Mouse (Mus musculus) erythroblast, adult 5-6 weeks (primary cell): ENCODE results near the gene Mrpl35. TPM values are rescaled to one million over a fixed set of nuclear protein-coding genes. Genes with fewer than 3 reads are reported as not detected.
"Not testable (repeated sequence)": the region's sequence is repeated elsewhere in the genome, so short reads cannot be mapped to it uniquely, and the experiment has no call there.

Experiments used
- ATAC-seq: replicated peaks from 2 replicates; pipeline ENCODE4 v1.8.0; 2016; ENCODE audit warnings: moderate number of reproducible peaks, mild to moderate bottlenecking, moderate TSS enrichment, inconsistent platforms; ENCODE audit not compliant: poor library complexity, low FRiP score, severe bottlenecking
- total RNA-seq, 2 experiments: library from RNA; stranded (forward) in 1 of 2; stranded (reverse) in 1 of 2; fragments of 150-400 nt in 1 of 2; fragments of 200-764, 138-1000 nt in 1 of 2; gene quantifications; 2 replicates each; pipeline versions ENCODE4 v1.2.3 to v1.2.4; 2015 to 2017; ENCODE audit warnings: low replicate concordance in 2 of 2

Mrpl35 gene
- 1.5 and 9.8 TPM in 2 replicates for total RNA-seq (2015; ENCODE audit: low replicate concordance)
- total RNA-seq (2017; ENCODE audit: low replicate concordance) = 4.0 and 16.1 TPM in 2 replicates

DNA sequence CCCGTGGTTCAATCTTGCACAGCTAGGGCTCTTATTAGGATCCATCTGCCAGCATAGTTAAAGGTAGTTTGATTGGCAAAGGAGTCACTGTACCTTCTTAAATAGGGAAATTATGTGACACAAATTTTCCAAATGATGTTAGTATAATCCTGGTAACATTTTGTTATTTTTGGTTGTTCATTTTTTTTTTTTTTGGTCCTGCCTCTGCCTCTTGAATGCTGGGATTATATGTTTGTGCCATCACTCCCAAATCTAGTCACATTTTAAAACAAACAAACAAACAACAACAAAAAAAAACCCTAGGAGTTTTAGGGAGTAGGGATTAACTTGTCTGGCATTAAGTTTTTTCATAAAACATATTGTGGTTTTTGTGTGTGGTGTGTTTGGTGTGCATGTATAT, at the start of gene Mrpl35:
Gene Mrpl35, minus strand, starts transcription at position 101 of the 400 bp plus-strand sequence.
- ATAC-seq = no peak

GRCm38 (mm10) chr6:71871396-71871795, 44.6 kb upstream of the Mrpl35 start:
- ATAC-seq = no peak

- ATAC-seq = no peak
Observed at GRCm38 (mm10) chr6:71868809-71869208, 42.0 kb upstream of the Mrpl35 start.

- ATAC-seq = no peak
Observed at GRCm38 (mm10) chr6:71867751-71868150, 41.0 kb upstream of the Mrpl35 start.

DNA sequence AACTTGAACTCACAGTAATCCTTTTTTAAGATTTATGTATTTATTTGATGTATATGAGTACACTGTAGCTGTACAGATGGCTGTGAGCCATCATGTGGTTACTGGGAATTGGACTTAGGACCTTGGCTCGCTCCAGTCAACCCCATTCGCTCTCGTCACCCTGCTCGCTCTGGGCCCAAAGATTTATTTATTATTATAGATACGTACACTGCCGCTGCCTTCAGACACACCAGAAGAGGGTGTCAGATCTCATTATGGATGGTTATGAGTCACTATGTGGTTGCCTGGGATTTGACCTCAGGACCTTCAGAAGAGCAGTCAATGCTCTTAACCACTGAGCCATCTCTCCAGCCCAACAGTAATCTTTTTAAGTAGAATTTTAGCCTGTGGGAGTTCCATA, 20.1 kb upstream of the Mrpl35 start:
- not testable (repeated sequence) for ATAC-seq

- ATAC-seq = no peak
Observed at GRCm38 (mm10) chr6:71840597-71841290, 14.0 kb upstream of the Mrpl35 start.

GRCm38 (mm10) chr6:71839815-71840214, 13.0 kb upstream of the Mrpl35 start:
- no peak for ATAC-seq

DNA sequence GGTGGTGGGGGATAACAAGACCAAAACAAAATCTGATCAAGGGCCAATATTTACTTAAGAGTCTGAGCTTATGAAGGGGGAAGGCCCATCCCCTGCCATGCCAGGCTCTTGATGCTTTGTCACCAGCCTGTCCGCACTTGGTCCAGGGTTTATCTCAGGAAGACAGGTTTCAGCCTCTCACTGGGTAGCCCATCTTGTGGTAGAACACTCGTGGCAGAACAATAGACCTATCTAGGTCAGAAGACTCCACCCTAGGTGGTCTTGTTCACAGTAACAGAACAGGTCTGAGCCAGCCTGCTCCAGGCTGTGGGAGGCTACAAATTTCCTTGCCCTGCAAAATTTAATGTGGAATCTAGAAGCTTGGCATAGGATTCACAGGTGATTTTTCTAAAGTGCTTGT, 10.0 kb upstream of the Mrpl35 start:
- ATAC-seq = no peak

GRCm38 (mm10) chr6:71831581-71831960, 4.8 kb upstream of the Mrpl35 start:
- peak; percentile 94 for ATAC-seq

- peak; percentile 96 for ATAC-seq
Observed at GRCm38 (mm10) chr6:71830690-71831580, 4.2 kb upstream of the Mrpl35 start, which contains the start of gene Immt. Gene Immt, plus strand, starts transcription at chr6:71831331.

GRCm38 (mm10) chr6:71829768-71830167, 3.0 kb upstream of the Mrpl35 start:
- ATAC-seq = no peak

- ATAC-seq = no peak
Observed at GRCm38 (mm10) chr6:71823961-71824360, 2.8 kb downstream of the Mrpl35 start.

DNA sequence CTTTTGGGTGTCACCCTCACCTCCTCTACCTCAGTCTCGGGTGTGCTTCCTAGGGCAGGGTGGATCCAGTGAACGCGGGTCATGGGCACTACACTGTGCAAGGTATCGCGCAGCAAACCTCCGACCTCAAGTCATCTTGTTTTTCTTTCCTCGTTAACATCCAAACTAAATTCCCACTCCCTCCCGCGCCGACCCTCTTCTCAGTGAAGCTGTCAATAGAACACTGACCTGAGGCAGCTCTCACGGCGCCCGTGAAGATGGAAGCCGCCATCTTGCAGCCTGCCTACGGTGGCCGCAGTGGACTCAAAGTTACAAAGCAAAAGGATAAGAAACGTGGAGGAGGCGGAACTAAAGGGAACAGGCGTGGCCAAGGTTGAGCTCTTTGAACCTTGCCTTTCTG, 3.3 kb downstream of the Mrpl35 start:
- peak; percentile 99 for ATAC-seq

- ATAC-seq = no peak; the same call in 1 of the 2 replicates
Observed at GRCm38 (mm10) chr6:71823085-71823484, 3.7 kb downstream of the Mrpl35 start.

- no peak for ATAC-seq
Observed at GRCm38 (mm10) chr6:71819764-71820292, 6.9 kb downstream of the Mrpl35 start.

GRCm38 (mm10) chr6:71812820-71813219, 13.9 kb downstream of the Mrpl35 start:
- ATAC-seq = no peak

DNA sequence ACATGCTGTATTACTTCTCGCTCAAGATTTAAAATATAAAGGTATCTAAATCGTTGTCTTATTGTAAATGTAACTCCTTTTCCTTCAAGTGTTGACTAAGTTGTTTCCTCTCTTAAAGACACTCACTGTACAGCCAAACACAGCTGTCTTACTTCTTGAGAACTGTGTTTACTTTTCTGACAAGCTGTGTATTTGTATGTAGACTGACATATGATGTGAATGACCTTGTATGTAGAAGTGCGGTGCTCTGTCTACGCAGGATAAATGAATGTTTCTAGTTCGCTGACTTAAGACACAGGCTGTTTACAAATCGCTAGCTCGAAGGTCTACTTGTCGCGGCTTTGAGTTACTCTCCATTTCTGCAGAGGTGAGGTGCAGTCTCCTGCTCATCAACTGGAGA, 16.9 kb downstream of the Mrpl35 start:
- ATAC-seq = no peak

DNA sequence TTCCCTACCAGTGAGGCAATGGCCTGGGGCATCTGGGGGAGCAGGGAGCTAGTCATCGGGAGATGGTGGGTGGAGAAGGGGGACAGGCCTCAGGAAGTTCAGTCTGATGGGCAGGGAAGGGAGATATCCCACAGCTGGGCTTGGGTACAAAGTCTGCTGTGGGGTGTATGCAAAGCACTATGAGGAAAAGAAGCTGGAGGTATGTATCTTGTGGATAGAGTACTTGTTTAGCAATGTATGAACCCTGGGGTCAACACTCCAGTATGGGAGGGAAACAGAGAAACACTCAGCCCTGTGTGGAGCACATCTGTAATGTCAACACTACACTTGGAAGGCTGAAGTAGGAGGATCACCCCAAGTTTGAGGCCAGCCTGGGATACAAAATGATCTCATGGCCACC, 20.1 kb downstream of the Mrpl35 start:
- no peak for ATAC-seq

- ATAC-seq = peak; percentile 73
Observed at GRCm38 (mm10) chr6:71804061-71804829, 22.5 kb downstream of the Mrpl35 start.

GRCm38 (mm10) chr6:71803609-71804008, 23.2 kb downstream of the Mrpl35 start:
- no peak for ATAC-seq
